Mouse (Mus musculus) spleen, adult 12 weeks (tissue): ENCODE measurements at regions not wholly inside any gene's neighbourhood (a gene's known extent, or its start where the extent isn't known, plus 50 kb on each side); places are given as distances from the start of the nearest gene placed in this dataset.
"Not testable (repeated sequence)": the region's sequence is repeated elsewhere in the genome, so short reads cannot be mapped to it uniquely, and the experiment has no call there.

Experiments used
- DNase-seq: peaks from one replicate; pipeline ENCODE4 v3.0.0; 2022; ENCODE audit warnings: low spot score

DNA sequence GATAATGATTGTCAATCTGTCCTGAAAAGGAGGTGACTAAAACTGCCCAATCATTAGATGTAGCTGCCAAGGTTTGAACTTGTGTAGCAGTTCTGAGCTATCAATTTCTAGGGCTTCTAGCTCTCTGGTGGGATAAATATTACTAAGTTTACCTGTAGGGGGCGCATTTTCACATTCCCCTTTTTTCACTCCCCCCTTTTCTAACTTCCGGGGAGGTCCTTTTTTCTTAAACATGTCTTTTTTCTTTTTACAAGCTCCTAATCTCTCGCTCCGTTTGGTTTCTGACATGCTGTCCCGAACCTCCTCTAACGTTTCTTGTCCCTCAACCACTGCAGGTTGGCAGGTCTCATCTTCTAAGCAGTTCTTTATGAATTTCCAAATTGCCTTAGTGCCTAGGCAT is 2129.0 kb downstream of the Cntnap5b start:
- not testable (repeated sequence) for DNase-seq

DNA sequence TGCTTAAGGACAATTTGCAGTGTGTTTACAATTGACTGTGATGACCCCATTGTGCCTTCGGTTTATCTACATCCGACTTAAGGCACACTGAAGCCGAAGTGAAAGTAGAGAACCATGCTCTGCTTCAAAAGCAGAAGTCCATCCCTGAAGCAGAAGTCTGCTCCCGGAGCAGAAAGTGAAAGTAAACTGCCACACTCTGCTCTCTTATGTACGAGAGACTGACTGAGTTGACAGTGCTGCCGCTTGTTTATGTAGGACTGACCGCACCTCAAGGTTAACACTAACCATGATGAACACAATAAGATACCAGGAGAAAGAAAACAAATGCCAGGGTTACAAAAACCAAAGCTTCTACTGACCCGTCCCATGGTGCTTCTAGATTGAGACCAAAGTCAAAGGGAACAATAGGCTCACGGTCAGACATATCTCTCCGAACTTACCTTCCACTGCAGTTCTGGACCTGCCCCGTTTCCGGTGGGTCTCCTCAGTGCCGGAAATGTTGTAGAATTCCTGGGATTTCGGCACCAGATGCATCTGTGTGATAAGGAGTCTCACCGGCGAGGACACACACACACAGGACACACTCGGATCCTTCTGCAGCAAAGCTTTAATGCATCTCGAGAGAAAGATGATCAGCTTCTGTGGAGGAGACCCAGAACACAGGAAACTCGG is 2129.7 kb downstream of the Cntnap5b start:
- peak; percentile 4 for DNase-seq

DNA sequence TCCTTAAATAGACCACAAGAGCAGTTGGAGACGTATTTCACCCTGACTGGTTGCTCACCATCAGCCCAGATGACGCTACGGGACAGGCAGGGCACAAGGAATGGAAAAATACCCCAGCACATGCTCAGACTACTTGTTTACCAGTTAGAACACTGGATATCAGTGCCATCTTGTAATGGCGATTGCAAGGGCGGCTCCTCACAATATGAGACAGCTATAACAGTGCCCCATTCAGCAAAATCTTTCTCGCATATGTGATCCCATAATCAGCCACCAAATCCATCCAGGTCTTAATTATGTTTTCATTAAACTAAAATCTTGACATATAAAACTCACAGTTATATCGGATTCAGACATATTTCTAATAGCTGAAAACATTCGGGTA is 2130.3 kb downstream of the Cntnap5b start:
- DNase-seq, result not testable (repeated sequence)

DNA sequence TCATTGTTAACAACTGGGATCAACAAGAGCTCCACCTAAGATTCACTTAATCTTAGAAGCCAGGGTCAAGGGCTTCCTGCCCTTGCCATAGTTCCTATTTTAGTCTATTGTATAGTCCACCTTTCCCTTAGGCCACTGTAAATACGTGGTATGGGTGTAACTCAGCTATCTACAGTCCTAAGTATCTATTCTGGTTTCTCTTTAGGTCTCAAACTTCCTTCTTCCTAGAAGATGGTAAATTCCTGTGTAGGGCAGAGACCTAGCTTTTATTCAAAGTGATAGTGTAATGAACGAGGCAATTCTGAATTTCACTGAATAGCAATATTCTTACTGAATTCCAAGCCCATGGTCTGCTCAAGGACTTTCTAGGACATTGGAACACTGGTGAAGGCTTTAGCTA is 2144.4 kb downstream of the Cntnap5b start:
- not testable (repeated sequence) for DNase-seq

DNA sequence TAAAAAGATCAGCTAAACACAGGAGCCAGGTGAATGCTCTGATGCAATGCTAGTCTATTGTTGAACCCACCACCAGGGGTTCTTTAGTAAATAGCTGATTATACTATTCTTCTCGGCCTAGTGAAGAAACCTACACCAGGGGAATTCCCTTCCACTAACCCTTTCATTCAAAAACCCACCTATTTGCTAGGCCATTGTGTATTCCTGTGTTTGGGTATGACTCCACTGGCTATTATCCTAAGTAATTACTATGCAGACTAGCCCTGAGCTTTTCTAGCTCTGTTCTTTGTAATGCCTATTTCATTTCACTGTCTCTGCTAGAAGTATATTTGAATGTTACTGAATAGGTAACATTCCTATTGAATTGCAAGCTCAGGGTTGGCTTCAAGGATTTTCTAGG is 2146.3 kb downstream of the Cntnap5b start:
- no peak for DNase-seq

DNA sequence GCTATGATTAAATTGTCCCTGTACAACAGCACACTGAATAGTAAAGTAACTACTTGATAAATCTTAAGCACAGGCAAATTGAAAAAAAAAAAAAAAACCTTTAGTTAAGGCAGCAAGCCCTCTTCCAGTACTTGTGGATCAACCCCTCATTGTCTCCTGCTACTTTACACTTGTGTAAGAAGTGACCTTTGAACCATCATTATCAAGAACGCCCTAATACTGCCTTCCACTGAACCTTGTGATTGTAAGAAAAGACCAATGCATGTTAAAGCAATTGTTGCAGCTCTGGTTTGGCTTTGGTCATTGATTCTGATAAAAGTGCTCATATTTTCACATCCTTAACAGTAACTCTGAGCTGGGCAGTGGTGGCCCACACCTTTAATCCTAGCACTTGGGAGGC is 2168.5 kb downstream of the Cntnap5b start:
- no peak for DNase-seq
